Mouse (Mus musculus) urinary bladder, postnatal 4 days (tissue): ENCODE data around the gene Mptx1.
"Not testable (repeated sequence)": the region's sequence is repeated elsewhere in the genome, so short reads cannot be mapped to it uniquely, and the experiment has no call there.

Source experiments
- DNase-seq, 2 experiments: peaks; one replicate each; pipeline ENCODE4 v3.0.0; 2021 to 2022; ENCODE audit warnings: low spot score in 2 of 2

The Mptx1 gene

GRCm38 (mm10) chr1:174330218-174330617 lies at the start of gene Mptx1:
TSS of gene Mptx1 (plus strand) at chr1:174330518.
- no peak for DNase-seq

- no peak for DNase-seq
Observed at GRCm38 (mm10) chr1:174303162-174303561, 27.2 kb upstream of the Mptx1 start.

GRCm38 (mm10) chr1:174317308-174317707 lies 13.0 kb upstream of the Mptx1 start:
- no peak for DNase-seq

GRCm38 (mm10) chr1:174353636-174354035 lies 23.3 kb downstream of the Mptx1 start:
- not testable (repeated sequence) for DNase-seq

GRCm38 (mm10) chr1:174354640-174355039 lies 24.3 kb downstream of the Mptx1 start:
- no peak for DNase-seq

- DNase-seq, result no peak
Observed at GRCm38 (mm10) chr1:174364882-174365451, 34.6 kb downstream of the Mptx1 start, which contains the start of gene Olfr417. TSS of gene Olfr417 (plus strand) at chr1:174365122.

- no peak for DNase-seq
Observed at GRCm38 (mm10) chr1:174373799-174374198, 43.5 kb downstream of the Mptx1 start.
